Mouse (Mus musculus) frontal cortex, postnatal 25 days (tissue): ENCODE results near the gene Cdpf1.
"Not testable (repeated sequence)": the region's sequence is repeated elsewhere in the genome, so short reads cannot be mapped to it uniquely, and the experiment has no call there.

Source experiments
- DNase-seq, 2 experiments: peaks; one replicate each; pipeline ENCODE4 v3.0.0; 2022; ENCODE audit warnings: low spot score in 2 of 2

The Cdpf1 gene

GRCm38 (mm10) chr15:85808434-85808833, 3.1 kb downstream of the Cdpf1 start:
- no peak for DNase-seq

GRCm38 (mm10) chr15:85808031-85808430, 3.5 kb downstream of the Cdpf1 start:
- DNase-seq = no peak

- no peak for DNase-seq
These were observed 4.1 kb downstream of the Cdpf1 start for GRCm38 (mm10) chr15:85807404-85807803.

GRCm38 (mm10) chr15:85806886-85807285, 4.6 kb downstream of the Cdpf1 start:
- DNase-seq = no peak

- no peak for DNase-seq
These were observed 8.6 kb downstream of the Cdpf1 start for GRCm38 (mm10) chr15:85802931-85803330.

- DNase-seq = no peak
These were observed 12.8 kb downstream of the Cdpf1 start for GRCm38 (mm10) chr15:85798676-85799075.

GRCm38 (mm10) chr15:85795516-85795915, 16.0 kb downstream of the Cdpf1 start:
- no peak for DNase-seq

GRCm38 (mm10) chr15:85792819-85793218, 18.7 kb downstream of the Cdpf1 start:
- DNase-seq = no peak

GRCm38 (mm10) chr15:85791449-85791848, 20.0 kb downstream of the Cdpf1 start:
- no peak for DNase-seq

GRCm38 (mm10) chr15:85788633-85789032, 22.9 kb downstream of the Cdpf1 start:
- DNase-seq = no peak

GRCm38 (mm10) chr15:85788051-85788450, 23.4 kb downstream of the Cdpf1 start:
- DNase-seq = no peak

- no peak for DNase-seq
These were observed 24.0 kb downstream of the Cdpf1 start for GRCm38 (mm10) chr15:85787482-85787881.

GRCm38 (mm10) chr15:85786711-85787110, 24.8 kb downstream of the Cdpf1 start:
- DNase-seq = no peak

- DNase-seq = no peak
These were observed 27.2 kb downstream of the Cdpf1 start for GRCm38 (mm10) chr15:85784341-85784740.

- DNase-seq = no peak
These were observed 28.4 kb downstream of the Cdpf1 start for GRCm38 (mm10) chr15:85783146-85783545.

- DNase-seq = not testable (repeated sequence)
These were observed 32.6 kb downstream of the Cdpf1 start for GRCm38 (mm10) chr15:85778891-85779290.

- no peak for DNase-seq
These were observed 34.7 kb downstream of the Cdpf1 start for GRCm38 (mm10) chr15:85776771-85777170.

GRCm38 (mm10) chr15:85776241-85776640, 35.3 kb downstream of the Cdpf1 start:
- DNase-seq = no peak

GRCm38 (mm10) chr15:85775001-85775400, 36.5 kb downstream of the Cdpf1 start:
- DNase-seq = no peak

GRCm38 (mm10) chr15:85774419-85774818, 37.1 kb downstream of the Cdpf1 start:
- DNase-seq = no peak

GRCm38 (mm10) chr15:85772146-85772740, 39.3 kb downstream of the Cdpf1 start:
- DNase-seq = no peak

- DNase-seq = no peak
These were observed 40.0 kb downstream of the Cdpf1 start for GRCm38 (mm10) chr15:85771306-85772121.

GRCm38 (mm10) chr15:85768991-85769390, 42.5 kb downstream of the Cdpf1 start:
- DNase-seq = no peak
